Mouse (Mus musculus) embryo, embryonic 10 days (tissue): ENCODE results near the gene Man2b2.

Source experiments
- DNase-seq: peaks from one replicate; pipeline ENCODE4 v3.0.0-alpha.2; 2015; ENCODE audit warnings: low spot score

Gene Man2b2

DNA sequence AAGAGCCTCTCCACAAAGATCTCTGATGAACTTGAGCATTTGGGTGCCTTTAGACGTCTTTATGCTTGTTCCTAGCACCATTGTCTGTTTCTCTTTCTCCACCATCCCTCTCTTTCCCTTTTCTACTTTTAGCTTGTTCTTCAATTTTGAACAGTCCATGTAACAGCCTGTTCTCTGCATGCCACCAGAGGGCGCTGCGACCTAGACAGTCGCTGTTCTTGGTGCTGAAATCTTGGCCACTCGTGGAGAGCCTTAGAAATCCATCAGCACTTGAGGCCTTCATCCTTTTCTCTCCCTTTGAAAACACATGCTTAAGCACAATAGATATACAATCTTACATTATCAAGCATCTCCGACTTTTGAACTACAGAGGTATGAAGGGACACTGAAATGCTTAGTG lies 5.5 kb upstream of the Man2b2 start:
- DNase-seq: peak; percentile 89

DNA sequence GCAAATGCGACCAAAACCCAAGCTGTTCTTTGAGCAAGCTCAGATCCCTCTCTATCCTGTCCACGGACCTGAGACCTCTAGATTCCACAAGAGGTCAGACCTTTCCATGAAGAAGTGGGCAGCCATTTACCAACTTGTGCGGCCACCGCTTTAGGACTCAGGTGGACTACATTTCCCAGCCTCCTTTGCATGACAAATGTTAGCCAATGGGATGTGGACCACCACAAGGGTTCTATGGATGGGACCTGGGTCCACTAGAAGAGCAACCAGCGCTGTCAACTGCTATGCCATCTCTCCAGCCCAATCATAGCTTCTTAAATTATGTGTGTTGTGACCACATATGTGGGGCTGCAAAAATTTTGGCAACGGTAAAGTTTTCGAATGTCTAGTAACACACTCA lies 819 bp upstream of the Man2b2 start:
- DNase-seq: peak; percentile 50

DNA sequence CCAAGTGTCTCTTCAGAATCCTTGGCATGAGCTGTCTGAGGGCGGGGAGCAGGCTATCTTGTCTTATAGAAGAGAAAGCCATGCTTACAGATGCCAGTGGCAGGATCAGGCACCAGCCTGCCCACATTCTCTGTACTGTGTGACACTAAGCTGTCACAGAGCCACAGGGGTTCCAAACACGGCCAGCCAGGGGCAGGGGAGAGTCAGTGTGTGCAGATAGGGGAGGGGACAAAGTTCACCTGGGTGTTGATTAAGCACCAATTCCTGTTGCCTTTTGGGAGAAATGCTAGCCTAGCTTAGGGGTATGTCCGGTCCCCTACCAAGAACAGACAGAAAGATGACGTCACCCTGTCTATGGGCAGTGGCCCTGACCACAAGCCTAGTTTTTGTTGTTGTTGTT lies 1.4 kb downstream of the Man2b2 start:
- DNase-seq: no peak

DNA sequence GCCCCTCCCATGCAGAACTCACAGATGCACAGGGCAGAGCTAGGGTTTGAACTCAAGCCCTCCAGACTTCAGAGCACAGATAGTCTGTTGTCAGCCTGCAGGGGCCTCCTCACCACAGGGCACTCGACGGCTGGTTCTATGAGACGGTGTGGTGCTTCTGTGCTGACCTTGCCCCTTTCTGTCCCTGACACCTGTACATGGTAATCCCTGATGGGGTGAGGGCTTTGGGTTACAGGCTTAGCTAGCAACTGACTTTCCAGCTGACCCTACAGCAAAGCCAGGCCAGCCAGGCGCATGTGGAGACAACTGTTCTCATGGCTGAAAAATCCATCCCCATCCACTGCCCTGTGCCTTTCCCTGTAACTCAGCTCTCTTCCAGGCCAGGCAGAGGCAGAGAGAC lies 7.5 kb downstream of the Man2b2 start:
- no peak for DNase-seq

DNA sequence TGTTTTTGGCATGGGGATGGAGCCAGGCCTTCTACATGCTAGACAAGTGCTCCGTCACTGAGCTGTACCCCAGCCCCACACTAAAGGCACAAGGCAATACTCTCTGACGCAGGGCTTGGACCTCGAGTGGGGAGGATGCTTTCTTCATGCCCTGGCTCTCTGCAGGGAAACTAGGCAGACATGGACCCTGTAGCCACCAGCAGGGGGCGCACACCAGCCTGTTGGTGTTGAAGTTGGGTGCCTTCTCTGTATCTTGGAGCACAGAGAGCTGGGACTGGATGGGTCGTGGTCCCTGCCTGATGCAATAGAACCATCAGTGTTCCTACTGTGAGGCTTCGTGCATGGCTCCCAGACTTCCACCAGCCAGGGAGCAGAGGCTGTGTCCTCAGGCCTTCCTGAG lies 10.3 kb downstream of the Man2b2 start:
- peak; percentile 78 for DNase-seq

DNA sequence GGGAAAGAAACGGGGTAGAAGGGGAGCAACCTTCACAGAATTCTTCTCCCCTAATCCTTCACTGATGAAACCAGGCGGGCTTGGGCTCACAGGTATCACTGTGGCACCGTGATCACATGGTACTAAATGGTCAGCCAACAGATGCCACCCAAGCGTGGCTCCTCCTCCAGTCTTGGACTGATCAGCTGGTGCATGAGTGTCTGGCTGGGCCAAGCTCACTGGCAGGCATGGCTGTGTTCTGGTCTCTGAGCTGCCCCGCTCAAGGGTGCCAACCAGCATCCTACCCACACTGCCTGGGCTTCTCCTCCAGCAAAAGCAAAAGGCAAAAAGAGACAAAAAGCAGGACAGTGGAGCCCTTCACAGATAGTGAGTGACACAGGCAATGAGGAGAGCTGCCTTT lies 10.7 kb downstream of the Man2b2 start:
- DNase-seq: no peak

DNA sequence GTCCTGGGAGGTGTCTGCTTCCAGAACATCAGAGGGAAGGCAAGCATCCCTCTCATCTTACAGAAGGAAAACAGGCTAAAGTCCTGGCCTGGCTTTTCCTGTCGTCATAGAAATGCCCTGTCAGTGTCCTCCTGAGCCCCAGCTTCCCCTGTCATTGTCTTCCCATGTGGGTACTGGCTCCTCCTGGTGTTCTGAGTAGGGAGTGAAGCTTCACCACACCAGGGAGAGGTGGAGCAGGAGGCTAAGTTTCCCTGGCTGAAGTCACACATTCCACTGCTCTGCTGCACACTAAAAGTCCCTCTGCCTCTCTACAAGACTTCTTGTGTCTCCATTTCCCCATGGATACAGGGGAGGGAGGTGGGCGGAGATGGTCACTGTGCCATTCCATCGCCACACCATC lies 12.7 kb downstream of the Man2b2 start:
- DNase-seq: peak; percentile 17

DNA sequence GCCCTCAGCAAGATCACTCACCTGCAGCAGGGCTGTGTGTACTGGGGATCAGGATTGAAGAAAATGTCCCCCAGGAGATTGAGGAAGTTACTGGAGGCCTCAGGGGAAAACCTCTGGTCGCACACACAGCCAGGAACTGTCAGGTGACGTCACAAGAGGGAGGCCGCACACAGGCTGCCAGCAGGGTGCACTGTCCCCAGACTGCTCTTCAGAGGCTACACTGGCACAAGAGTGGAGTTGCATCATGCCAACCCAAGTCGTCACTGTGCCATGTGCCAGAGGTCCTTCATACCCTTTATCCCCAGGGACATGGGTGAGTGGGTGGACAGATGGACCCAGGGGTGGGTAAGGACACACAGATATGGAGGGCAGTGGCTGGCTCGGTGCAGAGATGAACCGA lies 15.9 kb downstream of the Man2b2 start:
- DNase-seq: no peak

DNA sequence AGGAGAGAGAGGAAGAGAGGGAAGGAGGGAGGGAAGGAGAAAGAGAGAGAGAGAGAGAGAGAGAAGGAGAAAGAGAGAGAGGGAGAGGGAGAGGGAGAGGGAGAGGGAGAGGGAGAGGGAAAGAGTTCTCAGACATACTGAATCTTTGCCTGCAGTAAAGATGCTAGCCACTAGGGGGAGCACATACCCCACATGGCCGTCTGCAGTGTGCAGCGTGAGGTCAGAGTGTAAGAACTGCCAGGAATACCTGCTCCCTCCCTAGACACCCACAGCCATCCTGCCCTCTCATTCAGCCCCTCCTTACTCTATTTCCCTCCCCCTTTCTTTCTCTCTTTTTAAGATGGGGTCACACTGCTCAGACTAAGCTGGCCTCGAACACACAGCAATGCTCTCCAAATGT lies 19.0 kb downstream of the Man2b2 start:
- DNase-seq: peak; percentile 84

DNA sequence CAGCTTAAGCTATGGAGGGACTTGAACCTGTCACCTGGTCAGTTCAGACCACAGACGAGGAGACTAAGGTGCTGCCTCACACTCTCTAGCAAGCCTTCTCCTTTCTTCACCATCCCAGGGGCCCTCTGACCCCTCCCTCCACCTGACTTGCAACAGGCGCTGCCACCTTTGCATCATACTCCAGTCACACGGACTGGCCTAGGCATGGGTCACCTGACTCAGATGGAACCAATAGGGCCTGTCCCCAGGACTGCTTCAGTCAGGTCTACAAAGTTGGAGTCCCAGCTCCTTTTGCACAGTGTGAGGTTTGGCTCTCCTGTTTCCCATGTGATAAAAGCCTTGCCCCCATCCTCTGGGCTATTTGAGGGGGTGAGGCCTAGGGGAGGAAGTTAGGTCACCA lies 19.8 kb downstream of the Man2b2 start:
- DNase-seq: no peak

DNA sequence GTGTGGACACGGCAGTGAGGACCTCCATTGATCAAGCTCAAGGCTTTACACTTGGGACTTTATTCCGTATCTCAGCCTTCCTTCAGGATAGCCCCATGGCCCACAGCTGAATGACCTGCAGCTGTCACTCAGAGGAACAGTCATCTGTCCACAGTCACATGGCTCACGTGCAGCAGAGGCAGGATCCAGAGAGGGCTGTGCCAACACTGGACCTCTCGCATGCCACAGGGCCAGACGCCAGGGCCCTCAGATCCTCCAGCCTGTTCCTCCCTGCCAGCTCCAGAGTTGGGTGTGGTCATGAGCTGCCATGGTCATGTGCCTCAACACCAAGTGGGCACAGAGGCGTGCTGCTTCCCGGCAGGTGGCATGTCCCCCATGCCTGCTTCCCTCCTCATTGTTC lies 21.3 kb downstream of the Man2b2 start:
- no peak for DNase-seq

DNA sequence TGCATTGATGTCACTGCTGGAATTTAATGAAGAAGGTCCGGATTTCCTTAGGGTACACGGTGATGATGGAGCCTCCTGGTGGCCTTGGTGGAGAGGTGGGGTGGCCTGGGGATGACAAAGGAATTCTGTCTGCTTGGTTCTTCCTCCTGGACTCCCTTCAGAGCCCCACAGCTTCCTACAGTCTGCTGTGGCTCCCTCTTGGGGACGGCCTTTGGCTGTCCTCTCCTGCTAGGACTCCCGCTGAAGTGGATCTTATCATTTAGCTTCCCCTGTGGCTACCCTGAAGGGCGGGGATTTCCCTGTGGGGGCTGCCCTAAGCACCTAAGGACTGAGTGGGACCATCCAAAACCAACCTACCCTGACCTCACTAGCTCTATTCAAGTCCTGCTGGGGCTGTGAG lies 23.3 kb downstream of the Man2b2 start:
- no peak for DNase-seq

DNA sequence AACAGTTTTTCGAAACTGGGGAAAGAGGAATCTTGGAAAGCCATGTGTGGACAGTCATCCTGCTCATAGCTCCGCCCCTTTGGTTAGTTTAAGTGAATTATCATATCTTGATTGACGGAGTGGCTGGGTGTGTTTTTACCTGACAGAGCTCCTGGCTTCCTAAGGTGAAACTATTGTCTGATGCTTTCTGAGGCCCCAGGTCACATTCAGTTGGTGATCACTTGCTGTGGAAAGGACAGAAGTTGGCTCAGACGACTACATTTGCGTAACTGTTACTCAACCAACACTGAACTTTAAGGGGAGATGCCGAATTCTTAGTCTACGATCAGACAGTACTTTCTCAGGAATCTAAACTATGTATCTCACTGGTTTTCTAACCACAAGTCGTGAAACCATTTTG lies 33.2 kb downstream of the Man2b2 start:
- DNase-seq: no peak

DNA sequence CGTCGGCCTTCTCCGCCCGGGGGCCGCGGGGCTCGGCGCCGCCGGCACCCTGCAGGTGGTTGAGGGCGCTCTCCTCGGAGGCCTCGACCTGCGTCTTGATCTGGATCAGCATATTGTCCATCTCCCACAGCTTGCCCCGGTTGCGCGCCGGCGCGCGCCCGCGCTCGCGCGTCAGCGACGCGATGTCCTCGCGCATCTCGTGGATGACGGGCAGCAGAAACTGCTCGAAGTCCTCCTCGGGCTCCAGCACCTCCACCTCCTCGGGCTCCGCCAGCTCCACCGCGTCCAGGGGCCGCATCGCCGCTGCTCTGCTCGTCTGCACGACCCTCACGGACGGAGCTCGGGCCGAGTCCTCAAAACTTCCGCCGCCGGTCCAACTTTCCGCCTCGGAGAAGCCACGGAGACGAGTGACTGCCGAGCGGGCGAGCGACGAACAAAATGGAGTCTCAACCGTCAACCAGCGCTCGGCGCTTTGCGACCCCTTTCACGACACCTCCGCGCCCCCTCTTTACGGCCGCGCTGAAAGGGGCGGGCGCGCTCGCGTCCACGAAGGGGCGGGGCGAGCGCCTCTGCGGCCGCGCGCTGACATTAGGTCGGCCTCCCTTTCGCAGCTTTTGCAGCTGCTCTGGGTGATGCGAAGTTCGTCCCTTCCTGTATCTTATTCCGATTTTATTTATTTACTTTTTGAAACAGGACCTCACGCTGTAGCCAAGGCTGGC lies 34.0 kb downstream of the Man2b2 start, which contains the start of gene Mrfap1:
Gene Mrfap1, minus strand, starts transcription at position 477 of the 719 bp plus-strand sequence.
- DNase-seq: peak; percentile 97

DNA sequence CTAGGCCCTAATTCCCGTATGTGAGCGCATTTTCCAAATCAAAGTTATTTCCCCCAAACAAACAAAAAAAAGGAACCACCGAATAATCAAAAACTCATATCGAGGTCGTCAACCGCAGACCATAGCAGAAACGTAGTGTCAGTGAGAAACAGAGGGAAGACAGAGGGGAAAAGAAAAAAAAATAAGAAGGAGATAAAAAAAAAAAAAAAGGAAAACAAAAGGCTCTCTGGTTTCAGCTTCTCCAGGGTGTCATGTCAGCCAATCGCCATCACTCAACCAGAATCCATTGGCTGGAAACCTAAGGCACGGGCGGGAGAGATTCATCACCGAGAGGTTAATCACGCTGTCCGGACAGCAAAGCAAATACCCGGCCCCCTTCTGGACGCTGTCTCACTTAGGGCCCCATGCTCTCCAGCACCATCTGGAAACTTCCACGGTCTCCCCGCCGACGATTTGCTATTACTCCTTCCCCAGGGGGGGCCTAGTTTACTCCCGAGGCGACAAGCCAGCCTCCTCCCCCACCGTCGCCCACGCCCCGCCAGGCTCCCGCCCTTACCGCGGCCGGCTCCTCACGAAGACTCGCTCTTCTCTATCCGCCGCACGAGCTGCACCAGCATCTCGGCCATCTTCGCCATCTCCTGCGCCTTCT lies 34.7 kb downstream of the Man2b2 start:
- peak; percentile 72 for DNase-seq

DNA sequence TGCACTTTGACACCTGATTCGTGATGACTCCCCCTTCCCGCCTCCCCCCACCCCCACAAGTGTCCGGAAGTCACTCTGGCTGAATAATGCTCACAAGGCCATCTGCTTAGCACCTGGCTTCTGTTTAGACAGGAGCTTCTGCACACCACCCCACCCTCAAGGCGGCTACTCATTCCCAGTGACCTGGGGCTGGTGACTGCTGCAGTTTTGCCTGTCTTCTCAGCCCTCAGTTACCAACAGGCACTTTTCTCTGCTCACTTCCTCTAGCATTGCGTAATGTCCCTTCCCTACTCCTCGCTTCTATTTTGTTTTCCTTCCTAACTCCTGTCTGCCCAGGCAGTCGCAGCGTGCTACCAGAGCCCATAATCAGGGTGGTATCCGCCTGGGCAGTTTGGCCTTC lies 38.6 kb downstream of the Man2b2 start:
- no peak for DNase-seq

DNA sequence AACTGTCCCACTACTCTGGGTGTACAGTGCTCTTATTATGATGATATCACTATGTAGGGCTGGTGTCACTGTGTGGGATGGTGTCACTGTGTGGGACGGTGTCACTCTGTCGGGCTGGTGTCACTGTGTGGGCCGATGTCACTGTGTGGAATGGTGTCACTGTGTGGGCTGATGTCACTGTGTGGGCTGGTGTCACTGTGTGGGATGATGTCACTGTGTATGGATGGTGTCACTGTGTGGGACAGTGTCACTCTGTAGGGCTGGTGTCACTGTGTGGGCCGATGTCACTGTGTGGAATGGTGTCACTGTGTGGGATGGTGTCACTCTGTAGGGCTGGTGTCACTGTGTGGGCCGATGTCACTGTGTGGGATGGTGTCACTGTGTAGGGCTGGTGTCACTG lies 44.4 kb downstream of the Man2b2 start:
- DNase-seq: no peak

DNA sequence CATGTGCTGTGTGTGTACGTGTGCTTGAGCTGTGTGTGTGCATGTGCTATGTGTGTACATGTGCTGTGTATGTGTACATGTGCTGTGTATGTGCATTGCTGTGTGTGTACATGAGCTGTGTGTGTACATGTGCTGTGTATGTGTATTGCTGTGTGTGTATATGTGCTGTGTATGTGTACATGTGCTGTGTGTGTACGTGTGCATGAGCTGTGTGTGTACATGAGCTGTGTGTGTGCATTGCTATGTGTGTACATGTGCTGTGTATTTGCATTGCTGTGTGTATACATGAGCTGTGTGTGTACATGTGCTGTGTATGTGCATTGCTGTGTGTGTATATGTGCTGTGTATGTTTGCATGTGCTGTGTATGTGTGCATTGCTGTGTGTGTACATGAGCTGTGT lies 50.9 kb downstream of the Man2b2 start:
- no peak for DNase-seq

DNA sequence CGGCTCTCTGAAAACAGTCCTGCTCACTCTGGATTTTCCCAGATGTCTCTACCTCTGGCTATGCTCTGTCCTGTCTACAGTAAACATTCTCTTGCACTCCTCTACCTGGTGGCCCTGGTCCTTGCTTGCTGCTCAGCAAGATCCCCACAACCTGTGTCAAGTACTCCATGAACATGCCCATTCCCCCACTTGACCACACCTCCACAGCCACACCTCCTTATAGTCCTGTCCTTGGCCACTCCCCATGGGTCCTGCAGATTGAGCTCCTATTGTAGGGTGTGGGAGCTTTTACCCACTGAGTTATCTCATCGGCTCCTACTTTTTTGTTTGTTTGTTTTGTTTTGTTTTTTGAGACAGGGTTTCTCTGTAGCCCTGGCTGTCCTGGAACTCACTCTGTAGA lies 51.6 kb downstream of the Man2b2 start:
- DNase-seq: no peak

DNA sequence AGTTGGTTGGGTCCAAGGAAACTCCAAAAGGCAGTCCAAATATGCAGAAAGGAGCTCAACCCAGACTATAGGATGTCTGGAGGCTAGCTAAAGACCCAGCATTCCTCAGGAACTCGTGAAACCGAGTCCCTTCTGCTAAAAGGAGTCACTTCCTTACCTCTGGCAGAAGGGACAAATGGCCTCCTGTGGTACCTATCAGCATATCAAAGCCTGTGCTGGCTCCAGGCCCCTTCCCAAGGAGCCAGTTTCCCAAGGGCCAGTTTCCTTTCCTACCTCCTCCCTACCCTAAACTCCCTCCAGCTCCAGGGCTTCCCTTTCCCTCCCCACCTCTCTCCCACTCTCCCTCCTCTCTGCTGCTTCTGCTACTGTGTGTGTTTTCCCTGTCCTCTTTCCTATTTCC lies 53.3 kb downstream of the Man2b2 start:
- DNase-seq: no peak

DNA sequence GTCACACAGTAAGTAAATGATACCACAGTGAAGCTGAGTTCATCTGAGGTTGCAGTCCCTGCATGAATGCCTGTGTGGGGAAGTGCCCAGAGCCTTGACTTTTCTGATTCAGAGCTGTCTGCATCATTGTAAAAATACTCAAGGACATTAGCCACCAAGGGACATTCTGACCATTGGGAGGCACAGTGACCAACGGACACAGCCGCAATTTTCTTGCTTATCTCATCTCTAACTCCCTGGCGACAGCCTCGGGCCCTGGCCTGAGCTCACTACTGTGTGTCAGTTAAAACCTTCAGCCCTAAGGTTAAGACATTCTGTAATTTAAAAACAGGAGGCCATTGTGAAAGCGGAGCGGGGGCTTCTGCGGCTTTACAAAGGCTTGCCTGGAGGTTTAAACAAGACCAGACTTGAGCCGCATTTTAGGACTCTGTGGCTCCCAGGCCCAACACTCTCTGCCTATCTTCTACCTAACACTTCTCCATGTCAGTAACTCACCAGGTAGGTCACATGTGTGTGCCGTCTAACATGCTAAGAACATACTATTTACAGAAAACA lies 54.4 kb downstream of the Man2b2 start:
- DNase-seq: peak; percentile 15

DNA sequence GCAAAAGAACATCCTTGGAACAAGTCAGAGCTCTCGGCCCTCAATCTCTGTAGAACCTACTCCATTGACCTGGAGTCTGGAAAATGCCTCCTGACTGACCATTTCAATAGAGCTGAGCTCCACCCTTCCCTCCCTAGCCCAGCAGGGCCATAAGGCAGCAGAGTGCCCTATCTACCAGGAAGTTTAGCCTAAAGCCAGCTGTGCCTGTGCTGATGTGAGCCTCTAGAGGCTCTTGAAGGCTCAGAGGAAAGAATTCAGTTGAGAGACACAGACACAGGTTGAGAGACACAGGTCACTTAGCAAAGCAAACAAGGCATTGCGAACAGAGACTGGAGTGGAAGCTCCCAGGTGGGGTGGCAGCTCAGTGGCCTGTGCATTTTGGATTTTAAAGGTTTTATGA lies 55.1 kb downstream of the Man2b2 start:
- DNase-seq: no peak

DNA sequence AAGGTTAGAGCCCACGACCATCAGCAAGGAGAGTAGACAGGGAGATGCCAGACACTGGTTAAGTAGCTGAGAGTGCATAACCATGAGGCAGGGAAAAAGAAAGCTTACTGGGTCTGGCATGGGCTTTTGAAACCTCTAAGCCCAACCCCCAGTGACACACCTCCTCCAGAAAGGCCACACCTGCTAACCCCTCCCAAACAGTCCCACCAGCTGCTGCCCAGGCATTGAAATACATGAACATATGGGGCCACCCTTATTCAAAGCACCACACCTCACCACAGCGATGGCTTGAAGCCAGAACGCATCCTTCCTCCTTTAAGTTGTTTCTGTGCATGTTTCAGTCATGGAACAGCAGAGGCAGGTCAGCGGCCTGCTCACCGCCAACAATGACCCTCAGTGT lies 57.9 kb downstream of the Man2b2 start:
- no peak for DNase-seq

DNA sequence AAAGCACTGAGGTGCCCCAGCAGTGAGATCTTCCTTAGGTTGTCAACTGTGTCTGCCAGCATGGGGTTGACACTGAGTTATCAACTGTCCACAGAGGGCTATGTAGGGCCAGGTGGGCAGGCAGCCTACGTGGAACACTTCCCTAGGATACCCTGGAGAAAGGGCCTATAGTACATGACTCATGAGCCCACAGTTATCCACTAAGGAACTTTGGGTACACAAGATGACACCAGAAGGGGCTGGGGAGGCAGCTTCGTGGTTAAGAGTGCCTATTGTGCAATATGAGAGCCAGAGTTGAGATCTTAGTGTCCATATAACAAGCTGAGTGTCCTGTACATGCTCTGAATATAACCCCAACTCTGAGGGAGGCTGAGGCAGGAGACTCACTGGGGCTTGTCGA lies 60.9 kb downstream of the Man2b2 start:
- DNase-seq: no peak
